Mouse (Mus musculus) brain, embryonic 14.5 days (tissue): Measurements from ENCODE around the gene Prr15. TPM values are rescaled to one million over a fixed set of nuclear protein-coding genes. Genes with fewer than 3 reads are reported as not detected.

ENCODE experiments used
- DNase-seq: peaks from one replicate; pipeline ENCODE4 v3.0.0-alpha.2; 2011; ENCODE audit warnings: low read depth
- CTCF ChIP-seq: fragments of 200-500 bp; IDR thresholded peaks from 2 replicates; pipeline ENCODE4 v1.5.1; 2012; ENCODE audit warnings: inconsistent platforms, mild to moderate bottlenecking, moderate library complexity, borderline replicate concordance; ENCODE audit not compliant: insufficient read depth, insufficient read length; ENCODE audit errors: extremely low read depth
- POLR2A ChIP-seq: fragments of 200-500 bp; IDR thresholded peaks from 2 replicates; pipeline ENCODE4 v1.6.1; 2012; ENCODE audit warnings: mild to moderate bottlenecking, inconsistent platforms, borderline replicate concordance; ENCODE audit not compliant: poor library complexity, insufficient read depth, insufficient read length, severe bottlenecking; ENCODE audit errors: extremely low read depth
- polyA plus RNA-seq: library from polyadenylated mRNA; depleted of rRNA; stranded (reverse); fragments of >200 nt; gene quantifications from 2 replicates; pipeline ENCODE4 v1.2.3, GENCODE M21; 2012

The Prr15 gene
- polyA plus RNA-seq, 1 experiment = 1.6 TPM

DNA sequence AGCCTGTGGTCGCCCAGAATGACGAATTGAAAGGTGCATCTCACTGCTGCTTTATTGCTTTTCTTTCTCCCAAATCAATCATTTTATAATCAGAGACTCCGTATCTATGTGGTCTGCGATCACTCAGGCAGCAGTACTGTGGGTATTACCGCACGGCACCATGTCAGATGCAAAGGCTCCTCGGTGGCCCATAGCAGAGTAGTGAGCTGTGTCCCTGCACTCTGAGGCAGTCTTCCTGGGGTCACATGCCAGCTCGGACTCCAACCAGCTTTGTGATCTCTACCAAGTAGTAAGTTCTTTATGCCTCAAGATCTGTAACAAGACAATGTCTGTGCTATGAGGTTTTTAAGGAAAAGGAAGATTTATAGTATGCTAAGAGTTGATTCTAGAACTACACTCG lies 7.0 kb upstream of the Prr15 start:
- no peak for TF ChIP-seq CTCF
- no peak for TF ChIP-seq POLR2A

DNA sequence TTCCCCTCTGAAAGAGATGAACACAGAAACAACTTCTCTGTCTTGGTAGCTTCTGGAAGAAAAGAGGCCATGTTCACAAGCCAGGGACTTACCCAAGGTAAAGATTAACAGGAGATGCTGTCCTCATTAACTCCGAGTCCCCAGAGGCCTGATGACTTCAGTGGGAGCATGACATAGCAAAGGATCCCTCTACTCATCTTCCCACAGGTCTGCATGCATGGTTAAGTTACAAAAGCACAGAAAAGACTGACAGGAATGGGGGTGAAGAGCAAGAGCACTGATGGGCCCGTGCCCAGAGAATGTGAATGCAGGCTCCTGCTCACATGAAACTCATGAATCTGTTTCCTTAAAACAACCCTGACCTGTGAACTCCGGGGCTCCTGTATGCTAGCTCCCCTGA lies 6.4 kb upstream of the Prr15 start:
- no peak for TF ChIP-seq CTCF
- no peak for TF ChIP-seq POLR2A

More for the DNA sequence above, 7.0 kb upstream of the Prr15 start:
- no peak for DNase-seq

DNA sequence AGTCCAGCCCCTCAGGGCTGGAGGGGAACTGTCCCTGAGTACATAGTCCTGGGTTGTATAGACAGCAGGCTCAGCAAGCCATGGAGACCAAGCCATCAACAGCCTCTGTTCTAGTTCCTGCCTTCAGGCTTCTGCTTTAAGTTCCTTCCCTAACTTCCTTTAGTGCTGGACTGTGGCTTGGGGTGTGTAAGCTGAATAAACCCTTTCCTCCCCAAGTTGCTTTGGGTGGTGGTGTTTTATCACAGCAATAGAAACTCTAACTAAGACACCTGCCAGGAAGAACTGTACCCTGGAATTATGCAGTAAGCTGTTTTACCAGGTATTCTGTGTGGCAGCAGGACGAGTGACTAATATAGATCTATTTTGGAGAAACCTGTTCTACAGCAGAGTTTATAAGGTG lies 5.4 kb upstream of the Prr15 start:
- no peak for DNase-seq
- TF ChIP-seq POLR2A = no peak
- no peak for TF ChIP-seq CTCF

More for the DNA sequence above, 6.4 kb upstream of the Prr15 start:
- no peak for DNase-seq

DNA sequence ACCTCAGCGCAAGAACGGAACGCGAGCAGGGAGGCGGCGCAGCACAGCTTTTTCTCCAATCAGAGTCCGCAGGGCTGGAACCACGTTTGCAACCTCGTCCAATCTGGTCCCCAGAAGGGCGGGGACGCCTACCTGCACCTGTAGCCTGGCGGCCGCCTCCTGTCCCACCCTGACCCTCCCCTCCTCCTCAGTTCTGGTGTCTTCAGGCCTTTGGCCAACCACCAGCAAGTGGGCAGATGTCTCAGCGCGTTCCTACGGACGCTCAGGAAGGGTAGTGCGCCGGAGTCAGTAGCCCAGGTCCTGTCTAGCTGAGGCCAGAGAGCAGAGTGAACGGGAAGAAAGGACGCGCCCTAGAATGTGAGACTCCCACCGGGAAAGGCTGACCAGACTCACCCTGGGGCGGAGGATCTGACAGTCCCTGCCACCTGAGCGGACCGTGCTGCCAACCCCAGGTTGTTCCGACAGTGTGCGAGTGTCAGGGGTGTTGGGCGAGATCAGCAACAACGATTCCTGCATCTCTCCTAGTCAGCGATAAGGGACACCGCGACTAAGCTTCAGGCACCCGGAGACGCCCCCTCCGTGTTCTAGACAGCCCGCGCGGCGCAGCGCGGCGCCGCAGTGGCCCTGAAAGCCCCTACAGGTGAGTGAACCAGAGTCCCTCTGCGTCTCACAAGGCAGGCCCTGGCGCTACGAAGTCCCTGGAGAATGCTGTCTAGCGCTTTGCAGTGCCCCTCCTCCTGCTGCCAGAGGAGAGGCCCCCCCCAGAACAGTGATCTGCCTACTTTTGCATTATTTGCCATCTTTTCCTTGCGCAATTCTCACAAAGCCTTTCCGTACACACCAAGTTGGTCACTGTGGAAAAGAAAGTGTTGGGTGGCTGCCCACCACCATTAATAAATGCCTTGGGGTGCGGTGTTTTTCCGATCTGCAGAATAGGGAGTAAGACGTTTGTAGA lies 1.3 kb downstream of the Prr15 start:
- no peak for TF ChIP-seq CTCF
- TF ChIP-seq POLR2A = no peak
- peak; percentile 78 for DNase-seq

DNA sequence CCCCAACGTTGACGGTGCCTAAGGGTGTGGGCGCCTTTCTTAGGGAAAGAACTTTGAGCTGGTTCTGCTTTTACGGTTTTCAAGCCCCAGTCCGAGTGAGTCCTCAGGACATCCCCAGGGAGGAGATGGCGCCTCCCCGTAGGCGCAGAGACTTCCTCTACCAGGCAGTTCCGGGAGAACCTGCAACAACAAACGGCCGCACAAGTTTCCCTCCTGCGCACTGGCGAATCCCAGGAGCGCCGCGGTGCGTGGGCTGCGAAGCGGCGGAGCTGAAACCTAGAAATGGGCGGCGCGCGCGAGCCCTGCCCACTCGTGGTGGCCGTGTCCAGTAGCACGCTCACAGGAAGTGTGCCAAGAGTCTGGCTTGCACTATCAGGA lies 2.0 kb downstream of the Prr15 start:
- TF ChIP-seq POLR2A (no peak), CTCF (no peak)
- DNase-seq = peak; percentile 57

DNA sequence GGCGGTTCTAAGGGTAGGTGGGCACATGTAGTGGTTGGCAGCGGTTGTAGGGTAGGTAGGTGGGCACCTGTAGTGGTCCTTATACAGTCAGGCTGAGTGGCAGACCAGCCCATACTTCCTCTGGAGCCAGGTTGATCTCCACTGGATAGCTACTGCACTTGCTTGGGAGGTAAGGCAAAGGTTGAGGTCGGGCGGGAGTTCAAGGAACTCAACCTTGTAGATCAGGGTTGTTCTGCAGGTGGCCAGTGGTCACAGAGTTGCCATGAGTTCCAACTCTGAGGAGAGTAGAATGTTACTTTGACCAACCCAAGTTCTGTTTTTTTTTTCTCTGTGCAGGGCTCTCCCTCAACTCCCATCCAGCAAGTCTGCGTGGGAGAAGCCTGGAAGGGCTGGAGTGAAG lies 3.1 kb downstream of the Prr15 start:
- TF ChIP-seq CTCF (no peak), POLR2A (no peak)
- no peak for DNase-seq

DNA sequence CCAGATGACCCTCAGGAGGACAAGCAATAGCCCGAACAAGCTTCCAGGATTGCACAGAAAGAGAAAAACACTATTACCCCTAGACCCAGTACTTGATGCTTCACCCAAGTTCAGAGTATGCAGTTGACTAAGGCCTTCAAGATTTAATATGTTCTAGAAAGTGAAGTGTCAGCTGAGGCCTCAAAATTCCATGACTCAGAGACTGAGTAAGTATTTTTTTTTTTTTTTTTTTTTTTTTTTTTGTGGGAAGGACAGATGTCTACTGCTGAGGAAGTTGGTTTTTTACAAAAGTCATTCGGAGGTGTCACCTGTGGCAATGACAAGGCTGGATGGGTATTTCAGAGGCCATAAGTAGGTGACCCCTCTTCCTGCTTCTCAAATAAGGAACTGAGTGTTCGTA lies 4.0 kb downstream of the Prr15 start:
- TF ChIP-seq CTCF = no peak
- TF ChIP-seq POLR2A = no peak

DNA sequence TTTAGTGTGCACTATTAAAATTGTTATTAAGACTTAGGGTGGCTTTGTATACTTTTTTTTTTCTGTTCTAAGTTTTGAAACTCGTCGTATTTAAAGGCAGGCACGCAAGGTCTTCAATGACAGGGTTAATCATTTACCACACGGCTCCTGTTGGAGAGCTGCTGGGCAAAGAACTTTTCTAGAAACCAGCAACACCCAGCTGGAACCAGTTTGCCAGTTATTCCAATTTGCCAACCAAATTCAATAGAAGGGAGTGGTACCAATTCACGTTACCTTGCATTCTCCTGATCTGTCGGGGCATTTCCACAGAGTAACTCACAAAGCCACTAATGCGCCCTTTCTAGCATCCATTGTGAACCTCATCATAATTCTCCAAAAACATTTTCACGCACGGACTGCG lies 4.5 kb downstream of the Prr15 start:
- no peak for TF ChIP-seq CTCF
- no peak for TF ChIP-seq POLR2A
- peak; percentile 69 for DNase-seq

More for the DNA sequence above, 4.0 kb downstream of the Prr15 start:
- no peak for DNase-seq

DNA sequence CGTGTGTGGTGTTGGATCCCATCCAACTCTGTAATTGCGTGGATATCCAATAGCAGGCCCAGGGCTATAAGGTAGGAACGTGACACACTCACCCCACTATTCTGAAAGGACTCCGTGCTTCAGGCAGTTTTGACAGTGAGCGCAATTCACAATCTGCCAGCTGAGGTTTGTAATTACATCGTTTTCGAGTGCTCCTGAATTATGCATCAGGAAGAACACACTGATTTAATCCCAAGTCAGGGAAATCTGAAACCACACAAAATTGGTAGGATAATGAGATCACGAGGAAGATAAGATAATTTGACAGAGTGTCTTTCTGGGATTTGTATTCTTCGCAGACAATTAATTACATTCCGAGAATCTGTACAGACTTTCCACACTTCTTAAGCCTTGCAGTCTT lies 6.1 kb downstream of the Prr15 start:
- TF ChIP-seq POLR2A = no peak
- no peak for TF ChIP-seq CTCF
- peak; percentile 96 for DNase-seq

DNA sequence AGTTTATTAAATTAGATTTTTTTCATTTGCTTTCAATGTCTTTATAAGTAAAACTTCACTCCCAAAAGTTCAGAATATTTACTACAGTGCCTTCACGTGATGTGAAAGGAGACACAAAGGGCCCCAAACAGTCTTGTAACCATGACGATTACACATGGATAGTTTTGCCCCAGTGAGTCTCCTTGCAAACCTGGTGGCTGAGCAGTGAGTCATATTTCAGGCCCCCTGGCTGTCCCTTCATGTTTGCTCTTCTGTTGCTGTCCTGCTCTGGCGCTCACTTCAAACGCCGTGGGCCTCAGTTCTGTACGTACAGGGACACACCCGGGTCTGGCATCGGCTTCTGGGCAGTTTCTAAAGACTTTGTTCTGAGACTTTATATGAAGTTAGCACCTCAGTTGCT lies 6.6 kb downstream of the Prr15 start:
- peak; percentile 80 for DNase-seq
- no peak for TF ChIP-seq POLR2A
- TF ChIP-seq CTCF = no peak

DNA sequence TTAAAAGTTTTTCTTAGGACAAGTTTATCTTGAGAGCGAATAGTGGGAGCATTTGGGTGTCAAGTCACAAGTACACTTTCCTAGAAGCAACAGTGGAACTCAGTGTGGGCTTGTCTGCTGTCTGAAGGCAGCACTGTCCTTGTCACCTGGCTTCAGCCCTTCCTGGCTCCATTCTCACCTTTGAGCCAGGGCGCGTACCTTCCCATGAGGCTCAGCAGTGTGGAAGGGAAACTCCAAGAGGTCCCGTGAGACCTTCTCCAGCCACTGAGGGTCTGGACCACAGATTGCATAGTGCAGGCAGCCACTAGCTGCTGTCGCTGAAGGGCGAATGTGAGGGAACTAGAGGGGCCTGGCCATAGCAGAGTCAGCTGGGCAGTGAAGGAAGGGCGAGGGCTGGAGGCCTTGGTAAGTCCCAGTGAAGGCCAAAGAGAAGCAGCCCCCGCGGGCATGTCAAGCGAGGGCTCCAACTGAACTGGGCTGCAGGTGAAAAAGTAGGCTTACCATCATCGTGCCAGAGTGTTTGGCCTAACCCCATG lies 7.5 kb downstream of the Prr15 start:
- no peak for DNase-seq
- TF ChIP-seq POLR2A (no peak), CTCF (no peak)
